Mouse (Mus musculus): Measurements from ENCODE around the gene Slc26a1. TPM values are rescaled to one million over a fixed set of nuclear protein-coding genes. Genes with fewer than 3 reads are reported as not detected.

Gene Slc26a1
- not detected in 2 replicates for polyA plus RNA-seq (2012; ENCODE audit: insufficient read depth, insufficient read length, missing spikeins)

DNA sequence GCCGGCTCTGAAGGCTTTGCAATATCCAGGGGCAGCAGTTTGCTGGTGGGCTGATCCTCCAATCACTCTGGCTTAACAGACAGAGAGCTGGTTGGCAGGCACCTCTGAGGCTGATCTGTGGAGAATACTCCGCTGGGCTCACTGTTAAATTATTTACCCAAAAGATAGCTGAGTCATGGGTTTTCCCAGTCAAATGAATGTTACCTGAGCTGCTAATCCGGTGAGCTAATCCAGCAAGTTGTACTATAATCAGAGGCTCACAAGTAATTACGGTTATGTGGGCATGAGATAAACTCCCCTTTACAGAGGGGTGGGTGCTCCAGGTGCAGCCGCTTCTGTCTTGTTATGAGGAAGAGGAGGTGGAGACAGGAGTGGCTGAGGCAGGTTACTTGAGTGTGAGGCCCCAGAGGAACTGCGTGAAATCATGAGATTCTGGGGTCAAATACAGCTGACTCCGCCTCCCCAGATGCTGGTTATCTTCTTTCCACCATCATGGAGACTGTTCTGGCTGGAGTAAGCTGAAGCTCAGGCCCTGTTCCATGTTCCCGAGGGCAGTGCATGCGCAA is at the start of gene Slc26a1:
Slc26a1 (minus strand) TSS at position 319 of the 566 bp plus-strand sequence.
- H3K4me3 ChIP-seq (ENCODE audit: insufficient read depth, low read length) = no peak within 1 kb of the TSS
- peaks cover 8% of the 10 kb centered on the region for H3K4me1 ChIP-seq (ENCODE audit: control insufficient read depth, insufficient read depth, low read length)
- TF ChIP-seq CTCF (IDR thresholded peaks at IDR 0.05; ENCODE audit: low read depth, low read length) (no peak), POLR2A (IDR thresholded peaks at IDR 0.05; ENCODE audit: borderline replicate concordance, low read depth, low read length) (no peak)
- no peak within 1 kb of the TSS for H3K27ac ChIP-seq (ENCODE audit: insufficient read depth, low read depth, low read length)

DNA sequence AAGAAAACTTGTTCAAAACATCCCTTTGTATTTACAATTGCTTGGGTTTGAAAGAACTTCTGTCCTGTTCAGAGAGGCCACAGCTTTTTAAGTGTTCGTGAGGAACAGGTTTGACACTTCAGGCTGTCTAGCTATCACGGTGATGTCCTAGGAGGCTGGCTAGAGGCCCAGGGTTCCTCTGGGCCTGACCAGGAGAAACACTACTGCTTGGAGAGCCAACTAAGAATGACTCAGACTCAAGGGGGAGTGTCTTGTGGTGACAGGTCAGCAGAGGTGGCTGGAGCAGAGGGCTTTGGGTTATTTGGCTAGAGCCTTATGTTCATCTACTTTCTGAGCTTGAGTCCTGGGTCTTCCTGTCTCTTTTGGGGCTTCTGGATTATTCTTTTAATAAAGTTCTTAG is 48.6 kb upstream of the Slc26a1 start:
- Histone ChIP-seq H3K4me1 (ENCODE audit: control insufficient read depth, insufficient read depth, low read length) (no peaks in the 10 kb centered on the region), H3K27ac (ENCODE audit: insufficient read depth, low read depth, low read length) (no peak overlapping the region), H3K4me3 (ENCODE audit: insufficient read depth, low read length) (no peak overlapping the region)
- no peak for TF ChIP-seq CTCF (IDR thresholded peaks at IDR 0.05; ENCODE audit: low read depth, low read length)
- TF ChIP-seq POLR2A (IDR thresholded peaks at IDR 0.05; ENCODE audit: borderline replicate concordance, low read depth, low read length) = no peak

DNA sequence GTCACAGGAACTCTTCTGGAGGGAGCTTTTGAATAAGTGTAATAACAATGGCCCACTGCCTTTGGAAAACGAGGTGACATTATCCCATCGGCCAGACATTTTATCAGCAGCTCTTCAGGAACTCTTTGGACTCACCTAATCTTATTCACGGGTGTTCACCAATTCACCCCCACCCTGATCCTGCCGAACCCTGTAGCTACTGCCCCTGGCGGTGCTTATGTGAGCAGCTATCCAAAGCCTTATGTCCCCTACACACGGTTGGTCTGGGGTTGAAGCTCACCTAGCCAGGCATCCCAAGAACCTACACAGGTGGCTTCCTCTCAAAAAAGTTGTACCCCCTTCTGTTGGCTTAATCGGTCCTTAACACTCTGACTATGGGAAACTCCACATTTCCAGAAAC is 44.4 kb upstream of the Slc26a1 start:
- Histone ChIP-seq H3K27ac (ENCODE audit: insufficient read depth, low read depth, low read length) (no peak overlapping the region), H3K4me1 (ENCODE audit: control insufficient read depth, insufficient read depth, low read length) (no peaks in the 10 kb centered on the region), H3K4me3 (ENCODE audit: insufficient read depth, low read length) (no peak overlapping the region)
- TF ChIP-seq POLR2A (IDR thresholded peaks at IDR 0.05; ENCODE audit: borderline replicate concordance, low read depth, low read length) (no peak), CTCF (IDR thresholded peaks at IDR 0.05; ENCODE audit: low read depth, low read length) (no peak)

DNA sequence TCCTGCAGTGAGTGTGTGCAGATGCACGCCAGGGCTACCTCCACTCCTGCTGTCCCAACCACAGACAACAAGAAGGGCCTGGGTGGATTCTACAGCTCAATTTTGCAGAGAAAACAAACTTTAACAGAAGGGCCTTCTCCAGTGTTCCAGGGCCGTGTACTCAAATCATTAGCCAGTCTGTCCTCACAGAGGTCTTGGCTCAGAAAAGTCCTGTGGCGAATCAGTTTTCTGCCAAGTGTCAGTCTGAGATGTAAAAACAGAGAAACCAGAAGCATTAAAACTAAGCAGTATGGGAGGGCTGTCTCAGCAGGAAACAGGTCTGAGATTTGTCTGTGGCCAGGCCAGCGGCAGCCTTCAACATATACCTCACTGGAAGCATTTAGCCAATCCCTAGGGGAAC is 42.7 kb upstream of the Slc26a1 start:
- Histone ChIP-seq H3K27ac (ENCODE audit: insufficient read depth, low read depth, low read length) (no peak overlapping the region), H3K4me1 (ENCODE audit: control insufficient read depth, insufficient read depth, low read length) (no peaks in the 10 kb centered on the region), H3K4me3 (ENCODE audit: insufficient read depth, low read length) (no peak overlapping the region)
- no peak for TF ChIP-seq CTCF (IDR thresholded peaks at IDR 0.05; ENCODE audit: low read depth, low read length)
- no peak for TF ChIP-seq POLR2A (IDR thresholded peaks at IDR 0.05; ENCODE audit: borderline replicate concordance, low read depth, low read length)

DNA sequence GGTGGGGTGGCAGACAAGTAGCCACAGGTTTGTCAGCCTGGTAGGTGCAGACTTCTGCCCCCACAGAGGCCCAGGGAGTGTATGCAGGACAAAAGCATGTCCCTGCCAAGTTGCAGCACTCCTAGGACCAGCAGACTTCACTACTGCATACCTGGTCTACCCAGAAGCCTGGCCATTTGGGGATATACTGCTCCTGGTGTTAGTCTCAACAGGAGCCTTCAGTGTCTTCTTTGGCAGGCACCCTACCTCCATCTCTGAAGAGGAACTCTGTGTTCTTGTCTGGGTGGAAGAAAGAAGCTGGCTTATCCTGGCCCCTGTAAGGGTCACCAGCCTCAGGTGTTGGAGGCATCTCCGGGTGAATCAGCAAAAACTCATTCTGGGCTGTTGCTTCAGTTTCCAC is 40.6 kb upstream of the Slc26a1 start:
- no peak overlapping the region for H3K4me3 ChIP-seq (ENCODE audit: insufficient read depth, low read length)
- H3K4me1 ChIP-seq (ENCODE audit: control insufficient read depth, insufficient read depth, low read length) = peaks cover 2% of the 10 kb centered on the region; the same call in 1 of the 2 replicates
- no peak overlapping the region for H3K27ac ChIP-seq (ENCODE audit: insufficient read depth, low read depth, low read length)
- TF ChIP-seq CTCF (IDR thresholded peaks at IDR 0.05; ENCODE audit: low read depth, low read length) (no peak), POLR2A (IDR thresholded peaks at IDR 0.05; ENCODE audit: borderline replicate concordance, low read depth, low read length) (no peak)

DNA sequence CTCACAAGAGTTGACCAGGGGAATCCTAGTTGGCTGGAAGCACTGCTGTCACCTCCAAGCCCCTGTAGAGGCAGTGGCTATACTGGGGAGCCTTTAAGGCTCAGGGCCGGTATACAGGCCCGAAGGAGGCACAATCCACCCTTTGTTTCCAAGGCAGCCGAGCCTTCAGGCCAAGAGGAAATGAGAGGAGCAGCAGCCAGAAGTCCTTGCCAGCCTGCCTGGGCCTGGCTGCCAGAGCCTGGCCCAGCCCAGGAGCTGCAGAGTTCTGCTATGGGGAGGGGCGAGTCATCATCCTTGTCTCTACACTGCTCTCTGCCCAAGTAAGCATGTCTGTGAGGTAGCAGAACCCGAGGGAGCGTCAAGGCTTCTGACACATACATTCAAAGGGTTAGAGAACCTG is 38.8 kb upstream of the Slc26a1 start:
- no peak overlapping the region for H3K4me3 ChIP-seq (ENCODE audit: insufficient read depth, low read length)
- TF ChIP-seq CTCF (IDR thresholded peaks at IDR 0.05; ENCODE audit: low read depth, low read length) (no peak), POLR2A (IDR thresholded peaks at IDR 0.05; ENCODE audit: borderline replicate concordance, low read depth, low read length) (no peak)
- H3K27ac ChIP-seq (ENCODE audit: insufficient read depth, low read depth, low read length) = no peak overlapping the region
- H3K4me1 ChIP-seq (ENCODE audit: control insufficient read depth, insufficient read depth, low read length) = peaks cover 5% of the 10 kb centered on the region; the same call in 1 of the 2 replicates

DNA sequence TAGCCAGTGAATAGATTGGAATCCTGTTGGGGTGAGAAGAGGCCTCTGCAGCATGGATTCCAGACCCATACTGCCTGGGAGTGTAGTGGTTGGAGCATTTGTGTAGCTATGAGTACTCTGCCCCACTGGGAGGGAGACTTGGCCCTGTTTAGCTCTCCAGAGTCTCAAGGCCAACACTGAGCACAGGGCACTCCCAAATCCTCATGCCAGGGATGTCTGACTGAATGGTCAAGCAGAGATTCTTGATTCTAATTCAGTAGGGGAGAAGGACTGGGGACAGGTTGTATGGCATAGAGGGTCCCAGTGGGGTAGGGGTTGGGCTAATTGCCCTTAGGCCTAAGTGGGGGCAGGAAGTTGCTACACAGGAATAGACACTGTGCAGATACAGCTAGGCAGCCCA is 38.3 kb upstream of the Slc26a1 start:
- no peak overlapping the region for H3K4me3 ChIP-seq (ENCODE audit: insufficient read depth, low read length)
- H3K4me1 ChIP-seq (ENCODE audit: control insufficient read depth, insufficient read depth, low read length) = peaks cover 5% of the 10 kb centered on the region; the same call in 1 of the 2 replicates
- no peak overlapping the region for H3K27ac ChIP-seq (ENCODE audit: insufficient read depth, low read depth, low read length)
- no peak for TF ChIP-seq CTCF (IDR thresholded peaks at IDR 0.05; ENCODE audit: low read depth, low read length)
- no peak for TF ChIP-seq POLR2A (IDR thresholded peaks at IDR 0.05; ENCODE audit: borderline replicate concordance, low read depth, low read length)

DNA sequence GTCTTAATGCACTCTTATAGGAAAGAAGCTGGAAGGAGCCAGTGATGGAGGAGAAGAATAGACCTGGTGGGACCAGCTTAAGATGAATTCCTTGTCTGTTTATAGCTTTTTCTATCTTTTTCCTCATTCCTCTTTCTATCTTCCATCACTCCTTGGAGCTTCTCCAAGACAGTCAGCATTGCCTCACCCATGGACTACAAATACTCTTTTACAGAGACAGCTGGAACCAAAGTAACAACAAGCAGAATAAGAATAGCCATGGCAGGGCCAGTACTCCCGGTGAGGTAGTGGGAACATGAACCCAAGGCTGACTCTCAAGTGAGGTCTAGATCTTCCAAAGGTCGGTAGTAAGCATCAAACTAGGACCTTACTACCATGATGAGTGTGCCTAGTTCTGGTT is 37.7 kb upstream of the Slc26a1 start:
- Histone ChIP-seq H3K4me3 (ENCODE audit: insufficient read depth, low read length) (no peak overlapping the region), H3K27ac (ENCODE audit: insufficient read depth, low read depth, low read length) (no peak overlapping the region), H3K4me1 (ENCODE audit: control insufficient read depth, insufficient read depth, low read length) (peaks cover 5% of the 10 kb centered on the region; the same call in 1 of the 2 replicates)
- no peak for TF ChIP-seq POLR2A (IDR thresholded peaks at IDR 0.05; ENCODE audit: borderline replicate concordance, low read depth, low read length)
- no peak for TF ChIP-seq CTCF (IDR thresholded peaks at IDR 0.05; ENCODE audit: low read depth, low read length)

DNA sequence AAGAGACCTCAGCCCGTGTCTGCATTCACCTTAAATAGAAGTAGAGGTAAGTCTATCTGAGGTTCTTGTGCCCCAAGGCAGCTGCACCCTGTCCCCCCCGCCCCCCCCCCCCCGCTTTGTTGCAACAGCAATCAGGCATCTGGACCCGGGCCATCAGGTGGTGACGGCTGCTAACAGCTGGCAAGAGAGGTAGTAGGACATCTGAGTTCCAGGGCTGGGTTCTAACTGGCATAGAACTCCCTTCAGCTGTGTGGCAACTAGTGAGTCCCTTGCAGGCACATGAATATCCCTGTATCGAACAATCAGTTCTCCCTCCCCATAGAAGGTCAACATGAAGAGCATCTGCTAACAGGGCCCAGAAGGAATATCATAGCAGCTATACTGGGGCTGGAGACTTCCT is 36.6 kb upstream of the Slc26a1 start:
- TF ChIP-seq POLR2A (IDR thresholded peaks at IDR 0.05; ENCODE audit: borderline replicate concordance, low read depth, low read length) (no peak), CTCF (IDR thresholded peaks at IDR 0.05; ENCODE audit: low read depth, low read length) (no peak)
- Histone ChIP-seq H3K27ac (ENCODE audit: insufficient read depth, low read depth, low read length) (no peak overlapping the region), H3K4me3 (ENCODE audit: insufficient read depth, low read length) (no peak overlapping the region), H3K4me1 (ENCODE audit: control insufficient read depth, insufficient read depth, low read length) (peaks cover 5% of the 10 kb centered on the region; the same call in 1 of the 2 replicates)

DNA sequence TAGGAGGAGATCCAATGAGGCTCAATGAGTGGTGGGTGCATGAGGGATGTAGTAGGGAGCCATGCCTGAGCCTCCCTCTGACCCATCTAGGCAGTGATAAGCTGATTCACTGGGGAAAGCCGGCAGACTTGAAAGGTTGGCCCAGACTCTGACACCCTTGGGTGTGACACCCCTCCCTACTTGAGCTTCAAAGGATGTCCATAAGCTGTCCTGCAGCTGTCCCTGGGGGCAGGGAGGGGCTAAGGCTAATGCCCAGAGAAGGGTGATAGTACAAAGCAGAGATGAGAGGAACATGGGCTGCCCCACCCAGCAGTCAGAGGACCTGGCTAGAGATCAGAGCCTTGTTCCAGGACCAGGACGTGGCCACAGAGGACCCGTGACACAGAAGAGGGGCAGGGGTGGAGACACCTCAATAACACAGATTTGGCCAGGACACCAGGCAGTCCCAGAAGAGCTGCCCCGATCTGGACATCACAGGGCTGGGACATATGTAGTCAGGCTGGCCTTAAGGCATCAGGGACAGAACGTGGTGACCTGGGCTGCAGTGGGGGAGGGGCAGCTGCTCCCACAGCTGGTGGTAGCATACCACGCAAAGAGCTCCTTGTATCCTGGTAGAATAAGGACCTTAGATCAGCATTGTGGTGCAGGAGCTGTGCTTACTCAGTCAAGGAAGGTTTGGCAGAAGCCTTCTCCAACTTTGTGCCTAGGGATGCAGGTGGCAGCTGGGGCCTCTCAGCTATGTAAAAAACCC is 33.8 kb upstream of the Slc26a1 start:
- Histone ChIP-seq H3K4me1 (ENCODE audit: control insufficient read depth, insufficient read depth, low read length) (peaks cover 5% of the 10 kb centered on the region; the same call in 1 of the 2 replicates), H3K4me3 (ENCODE audit: insufficient read depth, low read length) (no peak overlapping the region), H3K27ac (ENCODE audit: insufficient read depth, low read depth, low read length) (no peak overlapping the region)
- TF ChIP-seq CTCF (IDR thresholded peaks at IDR 0.05; ENCODE audit: low read depth, low read length) (no peak), POLR2A (IDR thresholded peaks at IDR 0.05; ENCODE audit: borderline replicate concordance, low read depth, low read length) (no peak)
